Mouse (Mus musculus) heart, postnatal 0 days (tissue): ENCODE measurements around the gene Gm11361. TPM values are rescaled to one million over a fixed set of nuclear protein-coding genes. Genes with fewer than 3 reads are reported as not detected.
A peak's percentile ranks its signal among the peaks of the same experiment; 100 is the strongest.

Experiments used
- ATAC-seq: fragments of 200-750 bp; cut with Nextera tagmentation; 2 replicates; pipeline ENCODE4 v1.8.0; 2017; ENCODE audit warnings: low read depth, moderate number of reproducible peaks, moderate library complexity; ENCODE audit not compliant: insufficient read depth
- DNase-seq: peaks from one replicate; pipeline ENCODE4 v3.0.0-alpha.2; 2016; ENCODE audit warnings: low spot score
- H3K27ac ChIP-seq: fragments of 300-500 bp; sonication (generic); 2 replicates; pipeline ENCODE4 v1.5.1; 2014; ENCODE audit warnings: low read depth, mild to moderate bottlenecking
- H3K27me3 ChIP-seq: fragments of 300-500 bp; sonication (generic); 2 replicates; pipeline ENCODE4 v1.6.1; 2014; ENCODE audit warnings: low read length, mixed read lengths; ENCODE audit not compliant: control insufficient read depth, insufficient read depth
- H3K36me3 ChIP-seq: fragments of 300-500 bp; sonication (generic); replicated peaks from 2 replicates; pipeline ENCODE4 v1.6.1; 2014; ENCODE audit warnings: low read length, mixed read lengths; ENCODE audit not compliant: control insufficient read depth, insufficient read depth
- H3K4me1 ChIP-seq: fragments of 300-500 bp; sonication (generic); 2 replicates; pipeline ENCODE4 v1.6.1; 2014; ENCODE audit warnings: antibody characterized with exemption; ENCODE audit not compliant: control insufficient read depth, insufficient read depth
- H3K4me2 ChIP-seq: fragments of 300-500 bp; sonication (generic); 2 replicates; pipeline ENCODE4 v1.6.1; 2014; ENCODE audit warnings: low read depth, mild to moderate bottlenecking, low read length, moderate library complexity
- H3K4me3 ChIP-seq: fragments of 300-500 bp; sonication (generic); 2 replicates; pipeline ENCODE4 v1.5.1; 2014; ENCODE audit warnings: low read depth, low read length
- H3K9ac ChIP-seq: fragments of 300-500 bp; sonication (generic); replicated peaks from 2 replicates; pipeline ENCODE4 v1.6.1; 2014; ENCODE audit warnings: low read depth, low read length, mixed read lengths
- H3K9me3 ChIP-seq: fragments of 300-500 bp; sonication (generic); replicated peaks from 2 replicates; pipeline ENCODE4 v1.6.1; 2016; ENCODE audit warnings: low read length; ENCODE audit not compliant: control insufficient read depth
- CTCF ChIP-seq: IDR thresholded peaks from 2 replicates; pipeline ENCODE4 v1.5.1; 2016; ENCODE audit warnings: antibody characterized with exemption, control low read depth, low read depth
- EP300 ChIP-seq: IDR thresholded peaks from 2 replicates; pipeline ENCODE4 v1.6.1; 2016; ENCODE audit warnings: antibody characterized with exemption, low read depth
- WGBS: fragments of 180-500 bp; shearing (Covaris S2); extraction: QIAGEN DNeasy Blood & Tissue Kit; methylation state at CpG from one replicate; pipeline ENCODE4 v1.1.7; 2014; 5-methylcytosine and 5-hydroxymethylcytosine counted together
- polyA plus RNA-seq: library from polyadenylated mRNA; unstranded; fragments of >200 nt; fragmentation: Nextera tagmentation; extraction: Ambion mirVana; gene quantifications from 2 replicates; pipeline ENCODE4 v1.2.1, GENCODE M21; 2015
- total RNA-seq: library from RNA; depleted of rRNA; stranded (reverse); fragments of >200 nt; gene quantifications from 2 replicates; pipeline ENCODE4 v1.2.3, GENCODE M21; 2014; ENCODE audit warnings: low replicate concordance; rRNA removed

Gene Gm11361
- 1.0 and 1.4 TPM in 2 replicates for total RNA-seq
- 2.0 and 2.5 TPM in 2 replicates for polyA plus RNA-seq

GRCm38 (mm10) chr13:28257228-28257627 lies at the start of gene Gm11361:
TSS of gene Gm11361 (plus strand) at chr13:28257528.
- no peak within 1 kb of the TSS for H3K4me2 ChIP-seq
- no peaks in the 10 kb centered on the region for H3K4me1 ChIP-seq
- H3K4me3 ChIP-seq, result no peak within 1 kb of the TSS
- DNase-seq, result no peak
- WGBS, result 96% methylated on average over 3 of the region's 3 CpGs
- H3K36me3 ChIP-seq, result no peaks in the 10 kb centered on the region
- TF ChIP-seq EP300 (no peak), CTCF (no peak)
- no peaks in the 10 kb centered on the region for H3K27me3 ChIP-seq
- H3K27ac ChIP-seq, result no peak within 1 kb of the TSS
- no peaks in the 10 kb centered on the region for H3K9me3 ChIP-seq
- no peak for ATAC-seq
- H3K9ac ChIP-seq, result no peak within 1 kb of the TSS

GRCm38 (mm10) chr13:28264399-28264798 lies 7.1 kb downstream of the Gm11361 start:
- H3K27me3 ChIP-seq, result no peaks in the 10 kb centered on the region
- H3K4me2 ChIP-seq, result no peak overlapping the region
- WGBS, result 22% methylated on average over 1 of the region's 1 CpGs
- H3K36me3 ChIP-seq, result no peaks in the 10 kb centered on the region
- H3K27ac ChIP-seq, result no peak overlapping the region
- H3K9ac ChIP-seq, result no peak overlapping the region
- no peaks in the 10 kb centered on the region for H3K4me1 ChIP-seq
- no peak overlapping the region for H3K4me3 ChIP-seq
- H3K9me3 ChIP-seq, result no peaks in the 10 kb centered on the region
- DNase-seq (peak; percentile 7), ATAC-seq (no peak)
- no peak for TF ChIP-seq EP300
- TF ChIP-seq CTCF, result peak; percentile 58

GRCm38 (mm10) chr13:28287368-28287767 lies 30.0 kb downstream of the Gm11361 start:
- no peak overlapping the region for H3K27ac ChIP-seq
- no peak overlapping the region for H3K9ac ChIP-seq
- DNase-seq (no peak), ATAC-seq (peak; percentile 81)
- no peaks in the 10 kb centered on the region for H3K27me3 ChIP-seq
- 45% methylated on average over 3 of the region's 3 CpGs for WGBS
- no peak overlapping the region for H3K4me2 ChIP-seq
- H3K4me1 ChIP-seq, result no peaks in the 10 kb centered on the region; the same call in 1 of the 2 replicates
- H3K36me3 ChIP-seq, result no peaks in the 10 kb centered on the region
- H3K9me3 ChIP-seq, result no peaks in the 10 kb centered on the region
- TF ChIP-seq EP300, result no peak
- no peak for TF ChIP-seq CTCF
- no peak overlapping the region for H3K4me3 ChIP-seq

- ATAC-seq, result no peak
- no peak overlapping the region for H3K27ac ChIP-seq
Measured at GRCm38 (mm10) chr13:28294272-28294671, 36.9 kb downstream of the Gm11361 start.

GRCm38 (mm10) chr13:28294757-28295361 lies 37.5 kb downstream of the Gm11361 start:
- no peak for DNase-seq
- Histone ChIP-seq H3K36me3 (no peaks in the 10 kb centered on the region), H3K4me1 (no peaks in the 10 kb centered on the region), H3K4me3 (no peak overlapping the region), H3K4me2 (no peak overlapping the region), H3K9ac (no peak overlapping the region), H3K27me3 (no peaks in the 10 kb centered on the region), H3K27ac (no peak overlapping the region), H3K9me3 (no peaks in the 10 kb centered on the region)
- WGBS, result 24% methylated on average over 3 of the region's 3 CpGs
- TF ChIP-seq CTCF (no peak), EP300 (no peak)
- no peak for ATAC-seq

More at GRCm38 (mm10) chr13:28294272-28294671, 36.9 kb downstream of the Gm11361 start:
- DNase-seq, result no peak
- H3K36me3 ChIP-seq, result no peaks in the 10 kb centered on the region
- no peak overlapping the region for H3K9ac ChIP-seq
- H3K9me3 ChIP-seq, result no peaks in the 10 kb centered on the region
- H3K27me3 ChIP-seq, result no peaks in the 10 kb centered on the region
- WGBS, result 83% methylated on average over 4 of the region's 4 CpGs
- H3K4me1 ChIP-seq, result no peaks in the 10 kb centered on the region
- H3K4me3 ChIP-seq, result no peak overlapping the region
- TF ChIP-seq EP300, result no peak
- no peak for TF ChIP-seq CTCF
- H3K4me2 ChIP-seq, result no peak overlapping the region

- no peaks in the 10 kb centered on the region for H3K4me1 ChIP-seq
Measured at GRCm38 (mm10) chr13:28295492-28295891, 38.2 kb downstream of the Gm11361 start.

More at GRCm38 (mm10) chr13:28295492-28295891, 38.2 kb downstream of the Gm11361 start:
- no peak overlapping the region for H3K4me3 ChIP-seq
- WGBS, result 83% methylated on average over 5 of the region's 5 CpGs
- DNase-seq, result no peak
- H3K27me3 ChIP-seq, result no peaks in the 10 kb centered on the region
- H3K9ac ChIP-seq, result no peak overlapping the region
- H3K4me2 ChIP-seq, result no peak overlapping the region
- H3K36me3 ChIP-seq, result no peaks in the 10 kb centered on the region
- no peak for ATAC-seq
- no peaks in the 10 kb centered on the region for H3K9me3 ChIP-seq
- no peak overlapping the region for H3K27ac ChIP-seq
- TF ChIP-seq EP300 (no peak), CTCF (no peak)
